Mouse (Mus musculus) kidney, adult 2 months (tissue): ENCODE data around the gene Dhx34.

Experiments
- CTCF ChIP-seq: fragments of 200-500 bp; conservative IDR thresholded peaks from 2 replicates; pipeline ENCODE4 v1.5.1; 2011; ENCODE audit warnings: low read depth, mild to moderate bottlenecking, control low read depth, low read length, moderate library complexity, mixed read lengths; ENCODE audit not compliant: insufficient read depth, insufficient read length
- POLR2A ChIP-seq: fragments of 200-500 bp; IDR thresholded peaks from one replicate; pipeline ENCODE4 v1.6.1; 2011; ENCODE audit warnings: low read depth, low read length, control low read depth

DNA sequence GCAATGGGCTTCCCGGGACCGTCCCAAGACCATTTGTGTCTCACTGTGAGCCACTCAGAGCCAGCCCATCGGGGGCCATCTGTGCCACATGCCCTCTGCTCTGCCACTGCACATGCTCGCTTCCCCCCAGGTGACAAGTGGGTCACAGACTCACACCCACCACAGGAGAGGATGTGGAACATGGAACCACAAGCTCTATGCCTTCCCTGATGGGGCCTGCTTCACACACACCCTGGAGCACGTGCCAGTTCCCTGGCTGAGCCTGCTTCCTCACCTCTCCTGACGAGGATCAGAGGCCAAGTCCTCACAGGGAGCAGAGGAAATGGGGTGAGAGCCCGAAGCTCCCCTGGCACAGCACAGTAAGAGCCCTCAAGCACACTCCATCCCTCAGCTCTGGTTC, 14.8 kb downstream of the Dhx34 start:
- TF ChIP-seq CTCF (no peak), POLR2A (no peak)
